Mouse (Mus musculus): Measurements from ENCODE around the gene Rsph6a.
A peak's percentile ranks its signal among the peaks of the same experiment; 100 is the strongest.

Gene Rsph6a

DNA sequence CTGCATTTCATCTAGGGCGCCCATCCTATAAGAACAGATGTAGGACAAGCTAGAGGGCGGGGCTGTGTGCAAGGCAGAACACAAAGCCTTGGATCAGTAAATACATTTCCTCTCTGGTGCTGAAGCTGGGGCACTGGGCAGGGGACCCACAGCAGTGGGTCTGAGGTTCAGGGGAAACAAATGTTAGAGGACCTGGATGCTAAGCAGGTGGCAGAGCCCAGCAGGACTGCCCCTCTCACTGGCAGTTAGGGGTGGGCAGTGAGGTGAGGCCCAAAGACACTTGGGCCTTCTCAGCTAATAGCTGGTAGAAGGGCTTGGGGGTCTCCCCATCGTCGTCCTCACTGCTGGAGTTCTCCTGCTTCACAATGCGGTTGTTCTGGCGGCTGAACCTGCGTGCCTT, 44.3 kb downstream of the Rsph6a start:
- DNase-seq (ENCODE audit: low read depth, low spot score): no peak

DNA sequence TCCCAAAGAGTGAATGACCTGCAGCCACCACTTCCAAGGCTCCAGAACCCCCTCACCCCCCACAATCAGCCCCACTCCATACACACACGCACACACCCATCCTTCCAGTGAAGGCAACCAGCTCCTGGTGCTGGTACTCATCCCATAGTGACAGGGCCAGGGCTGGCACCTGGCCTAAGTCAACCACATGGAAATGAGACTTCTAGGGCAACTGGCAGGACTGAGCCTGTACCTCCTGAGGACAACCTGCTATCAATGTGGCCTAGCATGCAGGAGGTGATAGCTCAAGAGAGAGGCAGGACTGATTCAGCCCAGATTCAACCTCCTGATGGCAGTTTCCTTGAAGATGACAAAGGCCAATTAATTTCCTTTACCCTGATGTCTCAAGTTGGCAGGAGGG, 45.8 kb downstream of the Rsph6a start:
- DNase-seq (ENCODE audit: low read depth, low spot score): no peak

DNA sequence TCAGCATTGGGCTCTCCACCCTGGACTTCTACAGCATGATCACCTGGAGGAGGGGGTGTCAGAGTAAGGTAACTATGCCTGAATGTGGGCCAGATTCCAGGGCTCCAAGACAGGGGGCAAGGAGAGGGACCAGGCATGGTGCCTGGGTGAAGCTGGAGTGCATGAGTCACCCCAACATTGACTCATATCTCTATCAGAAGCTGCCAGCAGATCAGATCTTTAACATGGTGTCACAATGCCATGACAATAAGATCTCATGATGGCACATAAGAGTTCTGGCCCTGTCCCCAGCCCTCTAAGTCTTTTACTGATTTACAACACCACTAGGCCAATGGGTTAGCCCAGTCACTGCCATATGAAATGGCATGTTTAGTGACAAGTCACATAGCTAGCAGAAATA, 49.3 kb downstream of the Rsph6a start:
- no peak for DNase-seq (ENCODE audit: low read depth, low spot score)

DNA sequence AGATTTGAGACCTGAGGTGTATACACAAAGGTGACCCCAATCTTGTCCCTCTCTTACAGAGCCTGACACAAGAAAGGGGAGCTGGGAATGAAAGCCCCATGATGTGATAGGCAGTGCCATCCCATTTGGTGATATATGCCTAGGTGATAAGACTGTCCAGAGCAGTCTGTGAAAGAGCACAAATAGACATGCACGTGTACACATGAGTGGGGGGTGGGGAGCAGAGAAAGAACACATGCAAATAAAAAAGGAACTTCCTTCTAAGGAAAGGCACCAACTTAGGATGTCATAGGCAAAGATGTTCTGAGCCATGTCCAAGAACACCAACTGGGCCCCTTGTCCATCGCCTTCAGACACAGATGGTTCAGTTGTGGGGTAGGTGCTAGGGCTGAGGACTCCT, 50.0 kb downstream of the Rsph6a start:
- DNase-seq (ENCODE audit: low read depth, low spot score): no peak

DNA sequence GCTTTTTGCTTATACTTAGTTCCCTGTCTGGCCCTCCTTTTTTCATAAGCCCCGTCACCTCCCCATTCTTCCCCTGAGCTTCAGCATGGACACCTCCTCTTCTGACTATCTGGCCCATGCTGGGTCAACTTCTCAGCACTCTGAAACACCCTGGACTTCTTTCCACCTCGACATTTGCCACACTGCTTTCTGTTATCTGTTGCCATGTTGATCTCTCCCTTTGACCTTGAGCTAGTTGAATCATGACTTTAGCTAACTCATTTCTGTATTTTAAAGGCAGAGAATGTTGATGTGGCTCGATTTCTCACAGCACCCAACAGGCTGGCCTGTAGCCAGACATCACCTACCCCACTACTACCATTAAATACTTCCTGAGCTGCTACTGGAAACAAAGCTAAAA, 52.9 kb downstream of the Rsph6a start:
- no peak for DNase-seq (ENCODE audit: low read depth, low spot score)

DNA sequence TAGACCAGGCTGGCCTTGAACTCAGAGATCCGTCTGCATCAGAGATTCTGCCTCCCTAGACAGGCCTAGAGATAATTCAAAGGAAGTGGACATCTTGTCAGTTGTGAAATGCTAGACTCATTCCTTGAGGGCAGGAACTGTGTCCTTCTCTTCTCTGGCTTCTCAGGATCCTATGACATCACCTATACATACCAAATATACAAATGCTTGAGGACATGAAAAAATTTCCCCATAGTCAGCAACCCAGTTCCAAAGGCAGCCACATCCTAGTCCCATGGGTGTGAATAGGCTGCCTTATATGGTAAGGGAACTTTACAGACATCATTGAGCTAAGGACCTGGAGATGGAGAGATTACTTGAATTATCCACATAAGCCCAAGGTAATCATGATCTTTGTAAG, 55.1 kb downstream of the Rsph6a start:
- no peak for DNase-seq (ENCODE audit: low read depth, low spot score)

DNA sequence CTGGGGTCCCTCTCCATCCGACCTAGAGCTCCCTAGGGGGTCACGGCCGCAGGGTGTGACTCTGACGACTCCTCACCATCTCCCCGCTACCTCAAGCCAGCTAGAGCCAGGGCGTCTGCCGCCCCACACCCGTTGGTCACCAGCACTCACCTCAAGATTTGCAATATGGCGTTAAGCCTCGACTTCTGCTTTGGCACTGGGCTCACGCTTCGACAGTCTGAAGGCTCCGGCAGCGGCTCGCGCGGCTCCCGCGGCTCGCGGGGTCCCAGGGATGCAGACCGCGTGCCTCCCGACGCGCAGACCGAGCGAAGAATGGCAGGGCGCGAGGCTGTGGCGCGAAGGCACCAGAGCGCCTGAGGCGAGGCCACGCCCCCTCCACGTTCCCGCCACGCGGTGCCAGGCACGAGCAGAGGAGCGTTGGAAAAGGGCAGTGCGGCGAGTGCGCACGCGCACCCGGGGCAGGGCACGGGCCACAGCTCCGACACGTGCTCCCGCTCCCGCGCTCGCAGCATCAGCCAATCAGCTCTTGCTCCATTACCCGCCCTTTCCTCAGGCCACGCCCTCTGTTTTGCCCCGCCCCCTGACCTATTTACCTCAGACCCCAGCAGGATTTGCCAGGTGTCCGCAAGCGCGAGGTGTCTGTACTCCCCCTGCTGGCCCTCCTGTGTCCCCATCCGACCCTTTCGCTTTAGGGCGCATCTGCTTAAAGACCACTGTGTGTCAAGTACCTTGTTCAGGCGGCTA, 63.7 kb downstream of the Rsph6a start, which contains the start of gene Gm4969:
Gene Gm4969 (minus strand): TSS at position 341 of the 744 bp plus-strand sequence.
- peak; percentile 98 for DNase-seq (ENCODE audit: low read depth, low spot score)

DNA sequence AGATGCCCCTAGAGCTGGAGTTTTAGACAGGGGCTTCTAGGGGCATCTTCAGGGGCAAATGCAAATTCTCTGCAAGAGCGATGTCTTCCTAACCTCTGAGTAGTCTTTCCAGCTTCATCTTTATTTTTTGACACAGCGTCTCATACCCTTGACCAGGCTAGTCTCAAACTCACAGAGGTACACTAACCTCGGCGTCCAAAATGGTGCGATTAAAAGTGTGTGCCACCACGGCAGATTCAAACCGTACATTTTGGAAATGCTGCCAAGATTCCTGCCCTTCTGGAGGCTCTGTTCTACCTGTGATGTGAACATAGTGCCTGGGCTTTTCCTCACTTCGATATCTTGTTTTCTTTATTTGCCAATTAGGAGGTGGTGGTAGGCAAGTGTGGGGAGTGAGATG, 64.6 kb downstream of the Rsph6a start:
- DNase-seq (ENCODE audit: low read depth, low spot score): peak; percentile 10

DNA sequence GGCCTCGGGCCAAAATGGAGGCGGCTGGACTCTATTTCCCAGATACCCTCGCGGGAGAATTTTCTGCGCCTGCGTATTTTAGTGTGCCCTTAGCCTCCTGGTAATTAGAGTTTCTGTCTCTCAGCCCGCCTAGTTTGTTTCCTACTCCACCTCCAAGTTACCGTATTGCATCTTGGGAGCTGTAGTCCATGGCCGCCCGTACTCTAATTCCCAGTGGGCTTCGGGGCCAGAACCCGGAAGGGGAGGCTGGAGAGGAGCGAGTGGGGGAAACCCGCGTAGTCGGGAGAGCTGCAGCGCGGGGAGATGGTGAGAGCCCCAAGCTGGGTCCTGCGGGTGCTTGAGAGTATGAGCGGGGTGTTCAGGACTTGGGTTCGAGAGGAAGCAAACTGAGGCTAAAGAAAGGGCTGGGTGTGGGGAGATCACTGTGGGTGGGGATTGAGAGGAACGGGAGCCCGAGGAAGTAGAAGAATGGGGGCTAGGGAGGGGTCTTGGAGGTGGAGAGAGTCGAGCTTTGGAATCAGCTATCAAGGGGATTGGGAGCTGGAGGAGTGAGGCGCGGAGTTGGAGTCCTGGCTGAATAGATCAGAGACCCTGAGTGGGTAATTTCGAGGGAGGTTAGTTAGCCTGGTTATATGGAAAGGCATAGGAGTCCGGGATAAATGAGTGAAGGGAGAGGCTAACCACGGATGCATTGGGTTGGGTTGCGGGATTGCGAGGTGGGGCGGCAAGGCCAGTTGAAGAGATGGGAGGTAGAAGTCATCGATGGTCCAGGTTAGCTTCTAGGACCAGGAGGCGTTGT, 65.3 kb downstream of the Rsph6a start, which contains the start of gene Fbxo46:
Gene Fbxo46 (plus strand): TSS at position 229 of the 799 bp plus-strand sequence.
- DNase-seq (ENCODE audit: low read depth, low spot score): peak; percentile 99

DNA sequence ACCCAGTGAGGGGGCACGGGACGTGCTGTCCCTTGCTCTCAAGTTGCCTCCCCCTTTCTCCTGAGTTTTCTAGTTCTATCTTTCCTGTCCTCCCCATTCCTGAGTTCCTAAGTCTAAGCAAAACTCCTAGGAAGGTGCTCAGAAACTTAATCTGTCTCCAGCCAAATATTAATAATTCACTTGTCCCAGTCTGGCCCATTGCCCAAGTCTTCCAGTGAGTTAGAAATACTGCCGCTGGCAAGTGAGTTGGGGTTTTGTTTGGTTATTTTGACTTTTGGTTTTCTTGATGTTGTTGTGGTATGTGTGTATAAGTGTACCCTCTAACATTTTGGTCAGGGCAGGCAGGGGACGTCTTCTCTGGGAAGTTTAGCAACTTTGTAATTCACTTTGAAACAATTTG, 67.2 kb downstream of the Rsph6a start:
- no peak for DNase-seq (ENCODE audit: low read depth, low spot score)
